Mouse (Mus musculus) T-helper 2 cell (primary cell): ENCODE measurements around the gene Pla2g12a.

ENCODE experiments used
- in situ Hi-C: fragments of 300-600 bp; cut with MboI, MseI; formaldehyde crosslinking; loops from one replicate; pipeline ENCODE4 v1.15.1; 2025; ENCODE audit warnings: high pct_unique_total_duplicates

The Pla2g12a gene

GRCm38 (mm10) chr3:129898886-129899285 lies 20.5 kb downstream of the Pla2g12a start:
- in situ Hi-C loops: no loop called here

GRCm38 (mm10) chr3:129901271-129901809 lies 22.9 kb downstream of the Pla2g12a start, which contains the start of gene Casp6:
Gene Casp6 (plus strand): TSS chr3:129901425.
- in situ Hi-C loops: no loop called here

GRCm38 (mm10) chr3:129903369-129903768 lies 25.0 kb downstream of the Pla2g12a start:
- in situ Hi-C loops: no loop called here

GRCm38 (mm10) chr3:129903866-129904265 lies 25.5 kb downstream of the Pla2g12a start:
- in situ Hi-C loops: no loop called here

GRCm38 (mm10) chr3:129904381-129905132 lies 26.2 kb downstream of the Pla2g12a start:
- in situ Hi-C loops: no loop called here

GRCm38 (mm10) chr3:129912025-129912424 lies 33.6 kb downstream of the Pla2g12a start:
- in situ Hi-C loops: no loop called here

GRCm38 (mm10) chr3:129913241-129913640 lies 34.8 kb downstream of the Pla2g12a start:
- in situ Hi-C loops: no loop called here

- in situ Hi-C loops: no loop called here
These were observed 39.0 kb downstream of the Pla2g12a start for GRCm38 (mm10) chr3:129917424-129917823.

- in situ Hi-C loops: no loop called here
These were observed 40.0 kb downstream of the Pla2g12a start for GRCm38 (mm10) chr3:129918434-129918833.

- in situ Hi-C loops: loop anchor here (5.0 kb wide), 1 partner anchor 149 kb away; no protein-coding TSS in a partner anchor
These were observed 45.2 kb downstream of the Pla2g12a start for GRCm38 (mm10) chr3:129923581-129923980.

- in situ Hi-C loops: no loop called here
These were observed 47.5 kb downstream of the Pla2g12a start for GRCm38 (mm10) chr3:129925861-129926260.

GRCm38 (mm10) chr3:129930213-129930778 lies 51.9 kb downstream of the Pla2g12a start:
- in situ Hi-C loops: no loop called here

GRCm38 (mm10) chr3:129932443-129932842 lies 54.0 kb downstream of the Pla2g12a start:
- in situ Hi-C loops: no loop called here

- in situ Hi-C loops: no loop called here
These were observed 58.2 kb downstream of the Pla2g12a start for GRCm38 (mm10) chr3:129936561-129936960.

- in situ Hi-C loops: no loop called here
These were observed 59.4 kb downstream of the Pla2g12a start for GRCm38 (mm10) chr3:129937848-129938247.

GRCm38 (mm10) chr3:129939058-129939457 lies 60.7 kb downstream of the Pla2g12a start:
- in situ Hi-C loops: no loop called here

- in situ Hi-C loops: no loop called here
These were observed 62.4 kb downstream of the Pla2g12a start for GRCm38 (mm10) chr3:129940780-129941179.

- in situ Hi-C loops: no loop called here
These were observed 62.9 kb downstream of the Pla2g12a start for GRCm38 (mm10) chr3:129941291-129941690.

GRCm38 (mm10) chr3:129943813-129944212 lies 65.4 kb downstream of the Pla2g12a start:
- in situ Hi-C loops: no loop called here
